Mouse (Mus musculus): ENCODE measurements around the gene Etfrf1.

GRCm38 (mm10) chr6:145197949-145198686, 12.8 kb upstream of the Etfrf1 start:
- TF ChIP-seq GATA1 (IDR thresholded peaks at IDR 0.05; ENCODE audit: low read depth, low read length) = no peak
- no peak for TF ChIP-seq EP300 (IDR thresholded peaks at IDR 0.05; ENCODE audit: low read depth in 1 of 2, low read length in 2 of 2)
- TF ChIP-seq CTCF (IDR thresholded peaks at IDR 0.05 in 2 of 3, conservative IDR thresholded peaks at IDR 0.05 in 1 of 3; ENCODE audit: control insufficient read depth in 1 of 3, insufficient read depth in 1 of 3, low read depth in 2 of 3, low read length in 3 of 3, poor library complexity in 1 of 3, severe bottlenecking in 1 of 3) = no peak
- no peak for TF ChIP-seq UBTF (IDR thresholded peaks at IDR 0.05; ENCODE audit: borderline replicate concordance, insufficient read depth, low read depth, low read length)
- TF ChIP-seq JUND (IDR thresholded peaks at IDR 0.05; ENCODE audit: low read depth, low read length) = no peak
- TF ChIP-seq E2F4 (IDR thresholded peaks at IDR 0.05; ENCODE audit: borderline replicate concordance, low read depth, low read length) = no peak
- no peak for TF ChIP-seq USF1 (IDR thresholded peaks at IDR 0.05; ENCODE audit: low read depth, low read length)
- TF ChIP-seq ZC3H11A (IDR thresholded peaks at IDR 0.05; ENCODE audit: low read depth, low read length) = no peak
- no peak for TF ChIP-seq TCF12 (IDR thresholded peaks at IDR 0.05; ENCODE audit: low read depth, low read length)

All from MEL (cell line).